Mouse (Mus musculus): ENCODE measurements around the gene Hivep3.

Gene Hivep3

DNA sequence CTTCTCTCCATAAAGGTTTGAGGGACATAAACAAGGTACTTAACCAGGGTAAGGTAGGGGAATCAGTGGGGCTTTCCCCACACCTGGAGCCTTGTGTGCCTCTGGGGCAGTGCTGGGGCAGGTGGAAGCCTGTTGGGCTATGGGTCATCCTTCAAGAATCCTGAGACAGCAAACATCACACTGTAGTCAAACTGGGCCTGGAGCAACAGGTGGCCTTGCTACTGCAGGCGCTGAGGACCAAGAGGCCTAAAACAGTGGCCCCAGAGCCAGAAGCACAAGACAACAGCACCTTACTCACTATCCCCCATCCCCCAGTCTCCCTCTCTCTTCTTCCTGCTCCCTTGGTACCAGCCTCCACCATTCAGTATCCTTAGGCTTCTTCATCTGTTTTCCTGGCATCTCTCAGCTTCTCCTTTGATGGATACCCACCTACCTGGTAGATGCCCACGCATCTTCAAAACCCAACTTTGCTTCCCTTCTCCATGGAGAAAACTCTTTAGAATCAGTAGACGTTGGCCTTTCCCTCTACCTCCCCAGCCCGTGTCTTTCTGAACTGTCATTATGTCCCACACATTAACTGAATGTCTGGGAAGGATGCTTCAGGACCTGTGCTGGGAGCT is 289.7 kb downstream of the Hivep3 start:
- DNase-seq (ENCODE audit: low spot score): no peak

GRCm38 (mm10) chr4:120024071-120024470 is 290.5 kb downstream of the Hivep3 start:
- DNase-seq (ENCODE audit: low spot score): no peak

DNA sequence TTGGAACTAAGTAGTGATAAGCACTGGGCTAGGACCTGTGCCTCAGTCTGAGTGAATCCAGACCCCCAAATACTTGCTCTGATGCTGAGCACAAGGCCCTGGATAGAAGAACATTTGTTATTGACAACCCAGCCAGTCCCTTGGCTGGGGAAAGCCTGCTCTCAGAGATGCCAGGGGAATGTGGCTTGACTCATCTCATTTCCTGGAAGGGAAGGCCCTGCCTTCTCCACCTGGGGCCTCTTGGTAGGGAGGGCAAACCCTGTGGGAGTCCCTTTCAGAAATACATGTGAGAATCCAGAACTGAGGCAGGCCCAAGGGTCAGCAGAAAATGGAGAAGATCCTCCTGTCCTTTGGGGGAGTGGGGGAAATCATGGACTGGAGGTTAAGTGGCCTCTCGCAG is 294.1 kb downstream of the Hivep3 start:
- no peak for DNase-seq (ENCODE audit: low spot score)

DNA sequence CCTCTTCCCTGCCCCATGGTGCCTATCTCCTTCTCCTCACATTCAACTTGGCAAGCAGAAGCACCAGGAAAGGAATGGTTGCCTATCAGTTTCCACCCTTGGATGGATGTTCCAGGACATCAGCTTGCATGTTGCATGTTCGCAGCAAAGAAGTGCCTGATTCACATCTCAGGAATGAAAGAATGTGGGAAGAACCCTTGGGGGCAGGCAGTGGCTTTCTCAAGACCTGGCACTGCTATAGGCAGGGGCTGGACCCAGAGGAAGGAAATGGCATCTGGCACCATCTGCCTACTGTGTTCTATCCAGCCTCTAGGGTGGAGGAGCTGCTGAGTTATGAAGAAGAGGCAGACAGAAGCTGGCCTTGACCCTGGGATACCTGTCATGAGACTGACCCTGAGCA is 296.4 kb downstream of the Hivep3 start:
- DNase-seq (ENCODE audit: low spot score): no peak

DNA sequence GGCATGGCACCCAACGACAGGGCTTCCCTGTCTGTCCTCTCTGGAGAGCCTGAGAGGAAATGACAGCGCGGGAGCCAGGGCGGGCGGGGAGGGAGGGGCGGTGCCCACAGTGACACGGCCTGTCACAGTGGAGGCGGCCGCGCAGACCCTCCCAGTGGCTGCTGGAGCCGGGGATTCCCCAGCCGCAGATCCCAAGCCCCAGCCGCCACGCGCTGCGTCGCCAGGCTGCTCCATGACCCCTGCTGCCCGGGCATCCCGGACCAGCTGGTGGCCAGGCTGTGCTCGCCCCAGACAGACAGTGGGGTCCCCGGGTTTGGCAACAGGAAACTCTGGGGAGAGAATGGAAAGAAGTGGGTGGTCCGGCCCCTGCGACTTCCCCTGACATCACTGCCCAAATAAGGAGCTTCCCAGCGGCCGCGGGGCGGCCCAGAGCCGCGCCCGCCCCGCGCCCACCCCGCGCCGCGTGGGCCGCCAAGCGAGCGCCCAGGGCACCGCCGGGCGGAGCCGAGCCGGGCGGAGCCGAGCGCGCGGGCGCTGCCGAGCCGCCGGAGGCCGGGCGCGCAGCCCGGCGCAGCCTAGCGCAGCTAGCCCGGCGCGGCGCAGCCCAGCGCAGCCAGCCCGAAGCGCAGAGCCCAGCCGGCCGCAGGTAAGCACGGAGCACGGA is 298.9 kb downstream of the Hivep3 start:
- no peak for DNase-seq (ENCODE audit: low spot score)

DNA sequence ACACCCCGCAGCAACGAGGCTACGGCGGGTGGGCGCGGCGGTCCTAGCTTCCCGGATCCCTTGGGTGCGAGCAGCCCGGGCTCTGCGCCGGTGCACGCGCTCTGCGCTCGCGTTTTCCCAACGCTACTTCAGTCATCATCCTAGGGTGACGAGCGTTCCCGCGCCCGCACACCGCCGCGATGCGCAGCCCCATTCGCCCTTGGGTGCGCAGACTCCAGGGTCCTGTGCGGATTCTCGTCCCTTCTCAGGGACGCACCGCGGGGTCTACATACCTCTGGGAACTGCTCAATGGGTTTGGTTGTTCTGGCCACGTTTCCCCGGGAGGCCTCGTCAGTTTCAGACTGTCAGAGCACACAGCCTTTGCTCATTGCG is 299.4 kb downstream of the Hivep3 start:
- no peak for DNase-seq (ENCODE audit: low spot score)

DNA sequence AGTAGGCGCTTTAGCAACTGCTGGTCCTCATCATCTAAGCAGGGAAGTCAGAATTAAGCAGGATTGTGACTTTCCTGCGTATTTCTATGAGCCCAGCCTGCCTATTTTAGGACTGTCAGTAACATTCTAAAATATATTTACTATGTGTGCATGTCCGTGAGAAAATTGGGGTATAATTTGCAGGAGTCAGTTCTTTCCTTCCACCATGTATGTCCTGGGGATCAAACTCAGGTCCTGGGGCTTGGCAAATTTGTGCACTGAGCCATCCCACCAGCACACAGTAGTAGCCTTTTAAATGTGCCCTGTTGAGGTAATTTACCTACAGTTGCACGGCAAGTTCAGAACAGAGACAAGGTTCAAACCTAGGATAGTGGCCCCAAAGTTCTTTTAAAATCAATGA is 302.7 kb downstream of the Hivep3 start:
- DNase-seq (ENCODE audit: low spot score): no peak

DNA sequence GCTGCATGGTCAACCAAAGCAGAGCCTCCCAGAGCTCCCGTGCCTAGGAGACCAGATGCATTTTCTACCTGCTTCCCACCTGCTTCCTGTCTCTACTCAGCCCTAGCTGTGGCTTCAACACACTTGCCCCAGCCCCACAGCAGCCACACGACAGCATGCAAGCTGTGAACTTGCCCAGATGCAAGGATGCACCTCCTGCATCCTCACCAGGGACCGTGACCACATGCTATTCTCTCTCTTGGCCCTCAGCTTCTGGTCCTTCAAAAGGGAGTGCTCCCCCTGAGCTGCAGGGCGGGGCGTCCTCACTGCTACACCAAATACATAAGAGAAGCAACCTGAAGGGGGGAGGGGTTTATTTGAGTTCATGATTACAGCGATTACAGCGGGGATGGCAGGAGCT is 303.4 kb downstream of the Hivep3 start:
- no peak for DNase-seq (ENCODE audit: low spot score)

DNA sequence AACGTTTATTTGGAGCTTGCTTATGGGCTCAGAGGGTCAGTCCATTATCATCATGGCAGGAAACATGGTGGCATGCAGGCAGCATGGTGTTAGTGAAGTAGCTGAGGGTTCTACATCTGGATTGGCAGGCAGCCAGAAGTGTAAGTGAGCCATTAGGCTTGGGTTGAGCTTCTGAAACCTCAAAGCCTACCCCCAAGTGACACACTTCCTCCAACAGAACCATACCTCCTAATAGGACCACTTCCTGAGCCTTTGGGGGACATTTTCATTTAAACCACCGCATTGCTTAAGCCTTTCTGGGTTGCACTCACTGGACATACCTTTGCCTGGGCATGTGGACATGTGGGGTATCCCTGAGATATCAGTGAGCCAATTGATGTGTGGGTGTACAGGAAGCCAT is 307.9 kb downstream of the Hivep3 start:
- DNase-seq (ENCODE audit: low spot score): no peak

GRCm38 (mm10) chr4:120042480-120042879 is 308.9 kb downstream of the Hivep3 start:
- DNase-seq (ENCODE audit: low spot score): no peak

DNA sequence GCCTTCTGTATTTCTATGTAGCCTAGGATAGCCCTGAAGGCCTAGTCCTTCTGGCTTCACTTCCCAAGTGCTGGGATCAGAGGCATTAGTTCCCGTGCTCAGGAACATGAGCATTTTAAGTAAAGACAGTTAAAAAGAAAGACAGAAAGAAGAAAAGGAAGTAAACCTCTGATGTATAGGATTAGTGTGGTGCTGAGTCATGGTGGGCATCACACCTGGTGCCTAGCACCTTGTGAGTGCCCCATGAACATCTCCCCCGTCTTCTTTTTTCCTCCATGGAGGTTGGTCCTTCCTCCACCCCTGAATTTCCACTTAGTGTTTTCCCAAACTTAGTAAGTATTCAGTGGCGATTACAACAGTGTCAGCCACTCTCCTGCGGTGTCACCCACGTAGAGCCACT is 311.0 kb downstream of the Hivep3 start:
- DNase-seq (ENCODE audit: low spot score): no peak

- no peak for DNase-seq (ENCODE audit: low spot score)
Observed at GRCm38 (mm10) chr4:120045131-120045537, 311.6 kb downstream of the Hivep3 start.

GRCm38 (mm10) chr4:120045871-120046270 is 312.3 kb downstream of the Hivep3 start:
- no peak for DNase-seq (ENCODE audit: low spot score)

- DNase-seq (ENCODE audit: low spot score): no peak
Observed at GRCm38 (mm10) chr4:120047060-120047459, 313.5 kb downstream of the Hivep3 start.

DNA sequence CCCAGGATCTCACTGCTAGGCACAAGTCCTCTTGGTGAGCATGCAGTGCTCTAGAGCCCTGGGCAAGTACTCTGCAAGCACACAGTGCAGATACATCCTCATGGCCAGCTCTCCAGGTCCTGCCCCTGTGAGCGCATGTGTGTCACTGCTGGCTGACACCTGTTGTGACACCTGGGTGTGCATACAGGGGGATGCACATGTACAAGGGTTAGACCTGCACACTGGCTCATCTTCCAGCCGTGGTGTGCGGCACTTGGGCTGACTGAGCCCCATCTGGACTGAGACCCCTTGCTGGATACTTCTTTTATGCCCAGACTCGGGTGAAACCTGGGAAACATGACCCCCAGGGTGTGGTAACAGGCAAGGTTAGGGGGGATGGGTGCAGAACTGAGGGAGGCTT is 314.7 kb downstream of the Hivep3 start:
- DNase-seq (ENCODE audit: low spot score): no peak

GRCm38 (mm10) chr4:120049857-120050256 is 316.3 kb downstream of the Hivep3 start:
- no peak for DNase-seq (ENCODE audit: low spot score)

GRCm38 (mm10) chr4:120052481-120052880 is 318.9 kb downstream of the Hivep3 start:
- DNase-seq (ENCODE audit: low spot score): no peak

- DNase-seq (ENCODE audit: low spot score): no peak
Observed at GRCm38 (mm10) chr4:120053026-120054005, 319.7 kb downstream of the Hivep3 start.

- no peak for DNase-seq (ENCODE audit: low spot score)
Observed at GRCm38 (mm10) chr4:120054145-120054544, 320.6 kb downstream of the Hivep3 start.

DNA sequence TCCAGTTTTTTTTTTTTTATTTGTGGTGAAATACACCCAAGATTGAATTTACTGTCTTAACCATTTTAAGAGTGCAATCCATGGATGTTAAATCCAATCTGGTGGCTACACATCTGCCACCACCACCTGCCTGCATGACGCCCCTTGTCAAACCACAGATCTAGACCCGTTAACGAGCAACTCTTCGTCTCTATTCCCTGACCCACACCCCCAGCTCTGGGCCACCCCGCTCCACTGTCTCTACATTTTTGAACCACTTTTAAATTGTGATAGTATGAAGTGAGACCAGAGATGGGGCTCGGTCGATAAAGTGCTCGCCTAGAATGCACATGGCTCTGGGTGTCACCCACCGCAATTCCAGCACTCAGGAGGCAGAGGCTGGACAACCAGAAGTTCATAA is 322.9 kb downstream of the Hivep3 start:
- no peak for DNase-seq (ENCODE audit: low spot score)

GRCm38 (mm10) chr4:120057529-120057928 is 323.9 kb downstream of the Hivep3 start:
- DNase-seq (ENCODE audit: low spot score): no peak

GRCm38 (mm10) chr4:120058157-120058556 is 324.6 kb downstream of the Hivep3 start:
- no peak for DNase-seq (ENCODE audit: low spot score)

DNA sequence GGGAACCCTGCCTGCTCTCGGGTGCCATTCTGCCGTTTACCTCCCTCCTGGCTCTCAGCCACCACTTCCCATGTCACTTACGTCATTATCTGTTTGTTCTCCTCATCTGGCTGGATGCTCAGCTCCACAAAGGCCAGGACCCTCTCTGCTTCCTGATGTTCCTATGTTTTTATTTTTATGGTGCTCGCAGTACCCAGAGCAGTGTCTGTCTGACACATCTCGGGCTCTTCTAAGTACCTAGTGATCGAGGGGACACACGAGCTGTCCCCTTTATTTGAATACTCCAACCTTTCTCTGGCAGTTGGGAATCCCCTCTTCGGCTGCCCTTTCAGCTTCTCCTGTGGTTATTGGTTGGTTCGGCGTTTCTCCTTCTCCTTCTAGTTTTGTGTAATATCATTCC is 325.2 kb downstream of the Hivep3 start:
- no peak for DNase-seq (ENCODE audit: low spot score)

Data from urinary bladder, postnatal 10 days (tissue).